Mouse (Mus musculus): ENCODE data around the gene Cyfip2. TPM values are rescaled to one million over a fixed set of nuclear protein-coding genes. Genes with fewer than 3 reads are reported as not detected.

The Cyfip2 gene
- polyA plus RNA-seq, 1 experiment from 2014 or later, result 83.5 TPM

GRCm38 (mm10) chr11:46286803-46287202 lies 25.9 kb downstream of the Cyfip2 start:
- 56% methylated on average over 6 of the region's 6 CpGs for WGBS
- Histone ChIP-seq H3K27me3 (replicated peaks) (no peaks in the 10 kb centered on the region), H3K9ac (no peak overlapping the region), H3K4me3 (no peak overlapping the region), H3K4me2 (replicated peaks) (no peak overlapping the region), H3K9me3 (no peaks in the 10 kb centered on the region), H3K27ac (no peak overlapping the region), H3K36me3 (peaks cover 56% of the 10 kb centered on the region), H3K4me1 (peaks cover 7% of the 10 kb centered on the region)
- no peak for ATAC-seq (ENCODE audit: low FRiP score, low read depth)

GRCm38 (mm10) chr11:46283800-46284199 lies 28.9 kb downstream of the Cyfip2 start:
- Histone ChIP-seq H3K4me1 (no peaks in the 10 kb centered on the region), H3K9ac (no peak overlapping the region), H3K36me3 (peaks cover 71% of the 10 kb centered on the region), H3K4me2 (replicated peaks) (no peak overlapping the region), H3K27me3 (replicated peaks) (no peaks in the 10 kb centered on the region), H3K4me3 (no peak overlapping the region), H3K27ac (no peak overlapping the region), H3K9me3 (no peaks in the 10 kb centered on the region)
- WGBS, result 92% methylated on average over 6 of the region's 6 CpGs
- no peak for ATAC-seq (ENCODE audit: low FRiP score, low read depth)

GRCm38 (mm10) chr11:46282612-46283011 lies 30.0 kb downstream of the Cyfip2 start:
- no peak for ATAC-seq (ENCODE audit: low FRiP score, low read depth)
- H3K27me3 ChIP-seq (replicated peaks), result no peaks in the 10 kb centered on the region
- no peak overlapping the region for H3K4me2 ChIP-seq (replicated peaks)
- no peaks in the 10 kb centered on the region for H3K9me3 ChIP-seq
- H3K9ac ChIP-seq, result no peak overlapping the region
- no peak overlapping the region for H3K4me3 ChIP-seq
- 89% methylated on average over 5 of the region's 5 CpGs for WGBS
- H3K36me3 ChIP-seq, result peaks cover 71% of the 10 kb centered on the region
- H3K27ac ChIP-seq, result no peak overlapping the region
- H3K4me1 ChIP-seq, result no peaks in the 10 kb centered on the region

GRCm38 (mm10) chr11:46278709-46279108 lies 34.0 kb downstream of the Cyfip2 start:
- Histone ChIP-seq H3K27me3 (replicated peaks) (no peaks in the 10 kb centered on the region), H3K4me1 (no peaks in the 10 kb centered on the region), H3K4me3 (no peak overlapping the region), H3K27ac (no peak overlapping the region), H3K9ac (no peak overlapping the region), H3K9me3 (no peaks in the 10 kb centered on the region), H3K36me3 (peaks cover 80% of the 10 kb centered on the region), H3K4me2 (replicated peaks) (no peak overlapping the region)
- 83% methylated on average over 12 of the region's 12 CpGs for WGBS
- ATAC-seq (ENCODE audit: low FRiP score, low read depth), result no peak

- 67% methylated on average over 5 of the region's 5 CpGs for WGBS
- Histone ChIP-seq H3K36me3 (peaks cover 77% of the 10 kb centered on the region), H3K9ac (no peak overlapping the region), H3K4me3 (no peak overlapping the region), H3K27ac (no peak overlapping the region), H3K4me1 (no peaks in the 10 kb centered on the region), H3K4me2 (replicated peaks) (no peak overlapping the region), H3K9me3 (no peaks in the 10 kb centered on the region), H3K27me3 (replicated peaks) (no peaks in the 10 kb centered on the region)
- no peak for ATAC-seq (ENCODE audit: low FRiP score, low read depth)
These were observed 34.5 kb downstream of the Cyfip2 start for GRCm38 (mm10) chr11:46278140-46278539.

GRCm38 (mm10) chr11:46276778-46277177 lies 35.9 kb downstream of the Cyfip2 start:
- Histone ChIP-seq H3K27ac (no peak overlapping the region), H3K4me3 (no peak overlapping the region), H3K9ac (no peak overlapping the region), H3K36me3 (peaks cover 72% of the 10 kb centered on the region), H3K4me2 (replicated peaks) (no peak overlapping the region), H3K27me3 (replicated peaks) (no peaks in the 10 kb centered on the region), H3K4me1 (no peaks in the 10 kb centered on the region), H3K9me3 (no peaks in the 10 kb centered on the region)
- 0 out of 2 replicates have a peak, but pooled peaks have one; percentile 18 for ATAC-seq (ENCODE audit: low FRiP score, low read depth)
- 45% methylated on average over 5 of the region's 5 CpGs for WGBS

- no peaks in the 10 kb centered on the region for H3K9me3 ChIP-seq
- H3K4me3 ChIP-seq, result no peak overlapping the region
- H3K27me3 ChIP-seq (replicated peaks), result no peaks in the 10 kb centered on the region
- H3K4me1 ChIP-seq, result no peaks in the 10 kb centered on the region
- H3K9ac ChIP-seq, result no peak overlapping the region
- WGBS, result 92% methylated on average over 8 of the region's 8 CpGs
- no peak for ATAC-seq (ENCODE audit: low FRiP score, low read depth)
- no peak overlapping the region for H3K4me2 ChIP-seq (replicated peaks)
- peaks cover 69% of the 10 kb centered on the region for H3K36me3 ChIP-seq
- no peak overlapping the region for H3K27ac ChIP-seq
These were observed 36.5 kb downstream of the Cyfip2 start for GRCm38 (mm10) chr11:46276168-46276567.

- peak; percentile 71 for ATAC-seq (ENCODE audit: low FRiP score, low read depth)
- Histone ChIP-seq H3K4me2 (replicated peaks) (no peak overlapping the region), H3K4me3 (no peak overlapping the region), H3K27ac (no peak overlapping the region), H3K9ac (no peak overlapping the region), H3K9me3 (no peaks in the 10 kb centered on the region), H3K36me3 (peaks cover 69% of the 10 kb centered on the region), H3K4me1 (no peaks in the 10 kb centered on the region), H3K27me3 (replicated peaks) (no peaks in the 10 kb centered on the region)
- 21% methylated on average over 6 of the region's 6 CpGs for WGBS
These were observed 37.4 kb downstream of the Cyfip2 start for GRCm38 (mm10) chr11:46275302-46275701.

GRCm38 (mm10) chr11:46273969-46274368 lies 38.7 kb downstream of the Cyfip2 start:
- H3K27ac ChIP-seq, result no peak overlapping the region
- no peak for ATAC-seq (ENCODE audit: low FRiP score, low read depth)
- no peaks in the 10 kb centered on the region for H3K27me3 ChIP-seq (replicated peaks)
- H3K4me1 ChIP-seq, result no peaks in the 10 kb centered on the region
- 94% methylated on average over 3 of the region's 3 CpGs for WGBS
- H3K9ac ChIP-seq, result no peak overlapping the region
- H3K4me2 ChIP-seq (replicated peaks), result no peak overlapping the region
- H3K9me3 ChIP-seq, result no peaks in the 10 kb centered on the region
- H3K4me3 ChIP-seq, result no peak overlapping the region
- peaks cover 66% of the 10 kb centered on the region for H3K36me3 ChIP-seq

- peaks cover 52% of the 10 kb centered on the region for H3K36me3 ChIP-seq
- H3K9ac ChIP-seq, result no peak overlapping the region
- no peak overlapping the region for H3K4me3 ChIP-seq
These were observed 40.5 kb downstream of the Cyfip2 start for GRCm38 (mm10) chr11:46272058-46272681.

GRCm38 (mm10) chr11:46269893-46270292 lies 42.8 kb downstream of the Cyfip2 start:
- H3K9ac ChIP-seq, result no peak overlapping the region
- no peak for ATAC-seq (ENCODE audit: low FRiP score, low read depth)
- WGBS, result 73% methylated on average over 3 of the region's 3 CpGs

More at GRCm38 (mm10) chr11:46272058-46272681, 40.5 kb downstream of the Cyfip2 start:
- H3K27ac ChIP-seq, result no peak overlapping the region
- no peak overlapping the region for H3K4me2 ChIP-seq (replicated peaks)
- no peaks in the 10 kb centered on the region for H3K27me3 ChIP-seq (replicated peaks)
- no peak for ATAC-seq (ENCODE audit: low FRiP score, low read depth)
- H3K4me1 ChIP-seq, result no peaks in the 10 kb centered on the region
- WGBS, result 72% methylated on average over 8 of the region's 8 CpGs
- H3K9me3 ChIP-seq, result no peaks in the 10 kb centered on the region

GRCm38 (mm10) chr11:46269391-46269790 lies 43.3 kb downstream of the Cyfip2 start:
- Histone ChIP-seq H3K9ac (no peak overlapping the region), H3K4me1 (no peaks in the 10 kb centered on the region), H3K27me3 (replicated peaks) (no peaks in the 10 kb centered on the region), H3K4me3 (no peak overlapping the region), H3K27ac (no peak overlapping the region), H3K4me2 (replicated peaks) (no peak overlapping the region), H3K36me3 (peaks cover 65% of the 10 kb centered on the region), H3K9me3 (no peaks in the 10 kb centered on the region)
- no peak for ATAC-seq (ENCODE audit: low FRiP score, low read depth)
- WGBS, result 81% methylated on average over 9 of the region's 9 CpGs

More at GRCm38 (mm10) chr11:46269893-46270292, 42.8 kb downstream of the Cyfip2 start:
- H3K27me3 ChIP-seq (replicated peaks), result no peaks in the 10 kb centered on the region
- no peaks in the 10 kb centered on the region for H3K4me1 ChIP-seq
- H3K36me3 ChIP-seq, result peaks cover 64% of the 10 kb centered on the region
- no peak overlapping the region for H3K4me3 ChIP-seq
- H3K27ac ChIP-seq, result no peak overlapping the region
- H3K9me3 ChIP-seq, result no peaks in the 10 kb centered on the region
- no peak overlapping the region for H3K4me2 ChIP-seq (replicated peaks)

GRCm38 (mm10) chr11:46268991-46269390 lies 43.7 kb downstream of the Cyfip2 start:
- H3K36me3 ChIP-seq, result peaks cover 63% of the 10 kb centered on the region
- peak; percentile 69 for ATAC-seq (ENCODE audit: low FRiP score, low read depth)
- no peaks in the 10 kb centered on the region for H3K9me3 ChIP-seq
- H3K4me2 ChIP-seq (replicated peaks), result no peak overlapping the region
- no peak overlapping the region for H3K27ac ChIP-seq
- WGBS, result 31% methylated on average over 7 of the region's 7 CpGs
- no peaks in the 10 kb centered on the region for H3K27me3 ChIP-seq (replicated peaks)
- H3K4me1 ChIP-seq, result no peaks in the 10 kb centered on the region
- no peak overlapping the region for H3K9ac ChIP-seq
- H3K4me3 ChIP-seq, result no peak overlapping the region

Measured in neural tube, embryonic 12.5 days (tissue).